Mouse (Mus musculus): ENCODE data around the gene Ptpn5.

GRCm38 (mm10) chr7:47041706-47042105, 91.8 kb downstream of the Ptpn5 start:
- TF ChIP-seq POLR2A (IDR thresholded peaks at IDR 0.05; ENCODE audit: insufficient read length, low read depth): no peak
- no peak for TF ChIP-seq TCF12 (IDR thresholded peaks at IDR 0.05; ENCODE audit: insufficient read depth, poor library complexity, severe bottlenecking)
- no peak for TF ChIP-seq MYOG (IDR thresholded peaks at IDR 0.05; ENCODE audit: control insufficient read depth in 1 of 3, insufficient read depth in 1 of 3, insufficient read length in 2 of 3, low read depth in 2 of 3)
- TF ChIP-seq E2F4 (IDR thresholded peaks at IDR 0.05; ENCODE audit: insufficient read depth): no peak
